Mouse (Mus musculus) brain, embryonic 14.5 days (tissue): Measurements from ENCODE around the gene Rnf150.

Source experiments
- CTCF ChIP-seq: fragments of 200-500 bp; IDR thresholded peaks from 2 replicates; pipeline ENCODE4 v1.5.1; 2012; ENCODE audit warnings: inconsistent platforms, mild to moderate bottlenecking, moderate library complexity, borderline replicate concordance; ENCODE audit not compliant: insufficient read depth, insufficient read length; ENCODE audit errors: extremely low read depth
- POLR2A ChIP-seq: fragments of 200-500 bp; IDR thresholded peaks from 2 replicates; pipeline ENCODE4 v1.6.1; 2012; ENCODE audit warnings: mild to moderate bottlenecking, inconsistent platforms, borderline replicate concordance; ENCODE audit not compliant: poor library complexity, insufficient read depth, insufficient read length, severe bottlenecking; ENCODE audit errors: extremely low read depth

DNA sequence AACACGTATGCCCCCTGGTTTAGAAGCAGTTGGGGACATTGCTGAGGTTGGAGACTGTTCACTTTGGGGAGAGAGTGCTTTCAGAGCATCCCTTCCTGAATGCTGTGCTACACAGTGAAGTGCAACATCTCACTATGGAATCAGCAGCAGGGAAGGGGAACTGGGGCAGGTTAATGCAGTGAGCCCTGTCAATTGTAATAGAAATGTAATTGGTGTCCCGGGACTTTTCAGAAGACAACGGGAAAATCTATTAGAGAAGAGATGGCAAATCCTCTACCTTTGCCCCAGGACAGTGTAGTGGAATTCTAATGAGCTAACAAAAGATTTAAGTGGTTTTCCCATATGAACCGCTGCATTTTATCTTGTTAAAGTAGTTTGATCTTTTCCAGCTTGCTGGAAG, 21.3 kb downstream of the Rnf150 start:
- TF ChIP-seq CTCF: no peak
- no peak for TF ChIP-seq POLR2A
